Mouse (Mus musculus) layer of hippocampus, adult 11-12 months (tissue): ENCODE measurements around the gene Tmem234.

Source experiments
- DNase-seq: peaks from one replicate; pipeline ENCODE4 v3.0.0; 2022; ENCODE audit warnings: low spot score

Gene Tmem234

DNA sequence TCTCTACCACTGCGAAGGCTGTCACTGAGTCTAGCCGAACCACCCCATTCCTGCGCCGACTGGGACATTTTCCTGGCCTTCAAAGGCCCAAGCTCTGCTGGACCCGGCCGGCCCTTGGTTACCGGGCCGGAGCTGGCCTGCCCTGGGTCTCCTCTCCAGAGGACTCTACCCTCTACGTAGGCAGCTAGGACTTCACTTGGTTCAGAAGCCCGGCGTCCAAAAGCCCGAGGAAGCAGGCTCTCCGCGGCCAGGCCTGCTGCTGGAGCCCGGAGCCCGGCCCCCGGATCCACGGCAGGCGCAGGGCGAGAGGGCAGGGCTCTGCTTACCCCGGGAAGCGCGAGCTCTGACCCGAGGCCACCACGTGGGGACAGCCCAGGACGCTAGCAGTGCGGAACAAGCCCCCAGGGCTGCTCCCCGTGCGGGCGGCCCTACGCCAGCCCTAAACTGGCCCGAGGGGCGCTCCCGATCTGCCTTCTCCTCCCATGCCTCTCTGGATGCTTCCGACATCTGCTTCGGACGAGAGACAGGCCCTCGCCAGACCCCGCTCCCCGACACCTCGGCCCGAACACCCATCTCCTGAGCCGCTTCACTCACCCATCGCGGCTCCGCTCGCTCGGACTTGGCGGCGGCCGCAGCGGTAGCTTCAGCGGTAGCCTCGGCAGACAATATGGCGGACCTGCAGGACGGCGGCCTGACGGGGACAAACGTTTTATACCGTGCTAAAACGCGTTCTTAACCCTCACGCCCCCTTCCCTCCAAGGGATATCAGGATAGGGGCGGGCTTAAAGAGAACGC lies 71.8 kb downstream of the Tmem234 start, which contains the start of gene Kpna6:
Kpna6 (minus strand) TSS at position 685 of the 795 bp plus-strand sequence.
- DNase-seq = peak; percentile 88

DNA sequence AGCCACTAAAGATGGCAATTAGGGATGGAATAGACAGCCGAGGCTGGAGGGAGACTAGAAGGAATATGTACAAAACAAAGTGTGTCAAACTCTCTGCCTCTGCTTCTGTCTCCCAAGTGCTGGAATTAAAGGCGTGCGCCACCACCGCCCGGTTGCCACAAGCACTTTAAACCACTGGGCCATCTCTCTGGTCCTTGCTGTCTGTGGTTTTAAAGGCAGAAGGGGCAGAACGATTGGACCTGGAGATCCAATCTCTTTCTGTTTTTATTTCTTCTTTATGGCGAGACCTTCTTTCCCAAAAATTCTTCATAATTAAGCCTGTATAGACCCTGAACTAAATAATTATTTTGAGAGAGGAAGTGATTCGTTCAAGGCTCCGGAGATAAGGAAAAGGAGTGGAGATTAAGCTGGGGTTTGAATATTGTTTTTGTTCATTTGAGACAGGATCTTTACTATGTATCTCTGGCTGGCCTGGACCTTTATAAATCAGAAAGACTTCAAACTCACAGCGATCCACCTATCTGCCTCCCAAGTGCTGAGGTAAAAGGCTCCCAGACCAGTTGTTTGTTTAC lies 72.5 kb downstream of the Tmem234 start:
- no peak for DNase-seq
